Mouse (Mus musculus) lung, adult 2 months (tissue): ENCODE data around the gene Ttll11.

Experiments used
- CTCF ChIP-seq: fragments of 200-500 bp; IDR thresholded peaks from 2 replicates; pipeline ENCODE4 v1.5.1; 2011; ENCODE audit warnings: mild to moderate bottlenecking, low read length, control low read depth; ENCODE audit not compliant: insufficient read depth
- POLR2A ChIP-seq: fragments of 200-500 bp; IDR thresholded peaks from 2 replicates; pipeline ENCODE4 v1.6.1; 2011; ENCODE audit warnings: low read depth, mild to moderate bottlenecking, control low read depth, low read length, borderline replicate concordance; ENCODE audit errors: extremely low read depth

- no peak for TF ChIP-seq POLR2A
- TF ChIP-seq CTCF: no peak
Observed at GRCm38 (mm10) chr2:35801759-35802158, 178.0 kb downstream of the Ttll11 start.
